Mouse (Mus musculus) brain, embryonic 14.5 days (tissue): ENCODE results near the gene Ctnnbip1. TPM values are rescaled to one million over a fixed set of nuclear protein-coding genes. Genes with fewer than 3 reads are reported as not detected.

Experiments
- DNase-seq: peaks from one replicate; pipeline ENCODE4 v3.0.0-alpha.2; 2011; ENCODE audit warnings: low read depth
- CTCF ChIP-seq: fragments of 200-500 bp; IDR thresholded peaks from 2 replicates; pipeline ENCODE4 v1.5.1; 2012; ENCODE audit warnings: inconsistent platforms, mild to moderate bottlenecking, moderate library complexity, borderline replicate concordance; ENCODE audit not compliant: insufficient read depth, insufficient read length; ENCODE audit errors: extremely low read depth
- POLR2A ChIP-seq: fragments of 200-500 bp; IDR thresholded peaks from 2 replicates; pipeline ENCODE4 v1.6.1; 2012; ENCODE audit warnings: mild to moderate bottlenecking, inconsistent platforms, borderline replicate concordance; ENCODE audit not compliant: poor library complexity, insufficient read depth, insufficient read length, severe bottlenecking; ENCODE audit errors: extremely low read depth
- polyA plus RNA-seq: library from polyadenylated mRNA; depleted of rRNA; stranded (reverse); fragments of >200 nt; gene quantifications from 2 replicates; pipeline ENCODE4 v1.2.3, GENCODE M21; 2012

The Ctnnbip1 gene
- polyA plus RNA-seq, 1 experiment, result 62.8 TPM

- TF ChIP-seq CTCF, result no peak
- no peak for DNase-seq
These were observed 67.2 kb downstream of the Ctnnbip1 start for GRCm38 (mm10) chr4:149585236-149585635.

GRCm38 (mm10) chr4:149586044-149586782 is 68.2 kb downstream of the Ctnnbip1 start, which contains the start of gene Clstn1:
Gene Clstn1, plus strand, starts transcription at chr4:149586468.
- DNase-seq, result peak; percentile 88
- TF ChIP-seq CTCF (no peak), POLR2A (peak; percentile 61; the same call in 1 of the 2 replicates)

GRCm38 (mm10) chr4:149586783-149587595 is 69.0 kb downstream of the Ctnnbip1 start:
- no peak for DNase-seq
- no peak for TF ChIP-seq CTCF
- no peak for TF ChIP-seq POLR2A

GRCm38 (mm10) chr4:149587596-149588168 is 69.6 kb downstream of the Ctnnbip1 start:
- DNase-seq, result no peak
- TF ChIP-seq CTCF (no peak), POLR2A (no peak)

GRCm38 (mm10) chr4:149590200-149590599 is 72.2 kb downstream of the Ctnnbip1 start:
- DNase-seq, result no peak
- TF ChIP-seq CTCF (no peak), POLR2A (no peak)

- DNase-seq, result no peak
- TF ChIP-seq CTCF (peak; percentile 32; the same call in 1 of the 2 replicates), POLR2A (no peak)
These were observed 73.5 kb downstream of the Ctnnbip1 start for GRCm38 (mm10) chr4:149591486-149591885.

GRCm38 (mm10) chr4:149594913-149595581 is 77.0 kb downstream of the Ctnnbip1 start:
- DNase-seq, result peak; percentile 81

GRCm38 (mm10) chr4:149597641-149598208 is 79.7 kb downstream of the Ctnnbip1 start:
- DNase-seq, result peak; percentile 69
- no peak for TF ChIP-seq POLR2A
- TF ChIP-seq CTCF, result no peak

More at GRCm38 (mm10) chr4:149594913-149595581, 77.0 kb downstream of the Ctnnbip1 start:
- TF ChIP-seq POLR2A (no peak), CTCF (no peak)

- DNase-seq, result no peak
- TF ChIP-seq POLR2A (no peak), CTCF (no peak)
These were observed 81.5 kb downstream of the Ctnnbip1 start for GRCm38 (mm10) chr4:149599549-149599948.

GRCm38 (mm10) chr4:149600130-149600529 is 82.1 kb downstream of the Ctnnbip1 start:
- TF ChIP-seq POLR2A, result no peak
- TF ChIP-seq CTCF, result no peak
- DNase-seq, result no peak

GRCm38 (mm10) chr4:149601484-149601883 is 83.4 kb downstream of the Ctnnbip1 start:
- peak; percentile 60 for DNase-seq
- TF ChIP-seq POLR2A (no peak), CTCF (no peak)

GRCm38 (mm10) chr4:149602236-149602635 is 84.2 kb downstream of the Ctnnbip1 start:
- DNase-seq, result no peak
- no peak for TF ChIP-seq CTCF
